Mouse (Mus musculus) intestine, embryonic 16.5 days (tissue): ENCODE data around the gene Ccl28. TPM values are rescaled to one million over a fixed set of nuclear protein-coding genes. Genes with fewer than 3 reads are reported as not detected.
"Not testable (repeated sequence)": the region's sequence is repeated elsewhere in the genome, so short reads cannot be mapped to it uniquely, and the experiment has no call there.

Source experiments
- ATAC-seq: fragments of 200-750 bp; cut with Nextera tagmentation; 2 replicates; pipeline ENCODE4 v1.8.0; 2017; ENCODE audit warnings: moderate TSS enrichment, moderate library complexity
- H3K27ac ChIP-seq: fragments of 300-500 bp; sonication (generic); 2 replicates; pipeline ENCODE4 v1.5.1; 2014; ENCODE audit warnings: mild to moderate bottlenecking, low read length
- H3K27me3 ChIP-seq: fragments of 300-500 bp; sonication (generic); replicated peaks from 2 replicates; pipeline ENCODE4 v1.6.1; 2014; ENCODE audit warnings: low read length, control low read depth, mixed read lengths; ENCODE audit not compliant: control insufficient read depth, insufficient read depth
- H3K36me3 ChIP-seq: fragments of 300-500 bp; sonication (generic); 2 replicates; pipeline ENCODE4 v1.6.1; 2014; ENCODE audit warnings: low read length, control low read depth; ENCODE audit not compliant: control insufficient read depth, insufficient read depth
- H3K4me1 ChIP-seq: fragments of 300-500 bp; sonication (generic); 2 replicates; pipeline ENCODE4 v1.6.1; 2014; ENCODE audit warnings: low read length, control low read depth, mixed read lengths; ENCODE audit not compliant: control insufficient read depth, insufficient read depth
- H3K4me2 ChIP-seq: fragments of 300-500 bp; sonication (generic); 2 replicates; pipeline ENCODE4 v1.6.1; 2014; ENCODE audit warnings: low read depth, low read length, control low read depth
- H3K4me3 ChIP-seq: fragments of 300-500 bp; sonication (generic); 2 replicates; pipeline ENCODE4 v1.5.1; 2014; ENCODE audit warnings: mild to moderate bottlenecking, low read length
- H3K9ac ChIP-seq: fragments of 300-500 bp; sonication (generic); 2 replicates; pipeline ENCODE4 v1.6.1; 2014; ENCODE audit warnings: low read depth, low read length
- H3K9me3 ChIP-seq: fragments of 300-500 bp; sonication (generic); 2 replicates; pipeline ENCODE4 v1.6.1; 2016; ENCODE audit warnings: low read length, control low read depth; ENCODE audit not compliant: control insufficient read depth
- WGBS: fragments of 180-500 bp; shearing (Covaris S2); extraction: QIAGEN DNeasy Blood & Tissue Kit; methylation state at CpG from one replicate; pipeline ENCODE4 v1.1.7; 2014; 5-methylcytosine and 5-hydroxymethylcytosine counted together
- polyA plus RNA-seq: library from polyadenylated mRNA; unstranded; fragments of >200 nt; fragmentation: Nextera tagmentation; extraction: Ambion mirVana; gene quantifications from 2 replicates; pipeline ENCODE4 v1.2.1, GENCODE M21; 2015

Gene Ccl28
- polyA plus RNA-seq, 1 experiment from 2014 or later, result 0.44 TPM

GRCm38 (mm10) chr13:119641145-119641544 is 17.5 kb downstream of the Ccl28 start:
- Histone ChIP-seq H3K4me2 (no peak overlapping the region), H3K27me3 (no peaks in the 10 kb centered on the region), H3K36me3 (no peaks in the 10 kb centered on the region), H3K9ac (no peak overlapping the region), H3K9me3 (no peaks in the 10 kb centered on the region), H3K4me1 (no peaks in the 10 kb centered on the region), H3K27ac (no peak overlapping the region), H3K4me3 (no peak overlapping the region)
- 73% methylated on average over 7 of the region's 7 CpGs for WGBS
- no peak for ATAC-seq

DNA sequence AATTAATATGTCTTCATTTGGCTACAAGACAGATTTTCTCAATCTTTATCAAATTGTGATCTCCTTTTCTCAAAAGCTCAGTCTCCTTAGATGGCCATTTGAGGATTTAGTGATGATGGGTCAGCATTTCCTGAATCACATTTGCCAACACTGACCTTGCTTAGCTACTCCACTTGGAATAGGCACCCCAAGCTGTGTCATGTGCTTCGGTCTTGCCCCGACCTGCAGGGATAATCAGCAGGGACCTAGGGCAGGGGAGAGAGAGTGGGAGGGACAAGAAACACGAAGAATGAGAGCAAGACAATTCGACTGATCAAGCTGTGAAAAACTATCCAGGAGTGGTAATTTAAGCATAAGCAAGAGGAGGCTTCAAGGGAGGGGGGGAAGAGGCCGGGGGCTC is 21.1 kb downstream of the Ccl28 start:
- no peak overlapping the region for H3K27ac ChIP-seq
- no peaks in the 10 kb centered on the region for H3K9me3 ChIP-seq
- no peak overlapping the region for H3K4me2 ChIP-seq
- ATAC-seq, result no peak
- no peaks in the 10 kb centered on the region for H3K4me1 ChIP-seq
- no peaks in the 10 kb centered on the region for H3K27me3 ChIP-seq
- H3K36me3 ChIP-seq, result no peaks in the 10 kb centered on the region
- 64% methylated on average over 5 of the region's 5 CpGs for WGBS
- no peak overlapping the region for H3K4me3 ChIP-seq
- no peak overlapping the region for H3K9ac ChIP-seq

GRCm38 (mm10) chr13:119646511-119646910 is 22.9 kb downstream of the Ccl28 start:
- no peaks in the 10 kb centered on the region for H3K36me3 ChIP-seq
- no peak overlapping the region for H3K9ac ChIP-seq
- ATAC-seq, result no peak
- no peak overlapping the region for H3K4me3 ChIP-seq
- 98% methylated on average over 1 of the region's 1 CpGs for WGBS
- H3K9me3 ChIP-seq, result no peaks in the 10 kb centered on the region
- no peaks in the 10 kb centered on the region for H3K4me1 ChIP-seq
- H3K27me3 ChIP-seq, result no peaks in the 10 kb centered on the region
- H3K4me2 ChIP-seq, result no peak overlapping the region
- H3K27ac ChIP-seq, result no peak overlapping the region

- H3K4me3 ChIP-seq, result no peak overlapping the region
- no peak overlapping the region for H3K4me2 ChIP-seq
- 63% methylated on average over 15 of the region's 15 CpGs for WGBS
- no peak overlapping the region for H3K27ac ChIP-seq
- no peak for ATAC-seq
- H3K9ac ChIP-seq, result no peak overlapping the region
- no peaks in the 10 kb centered on the region for H3K36me3 ChIP-seq
- no peaks in the 10 kb centered on the region for H3K27me3 ChIP-seq
- H3K9me3 ChIP-seq, result no peaks in the 10 kb centered on the region
- no peaks in the 10 kb centered on the region for H3K4me1 ChIP-seq
Measured at GRCm38 (mm10) chr13:119648891-119649698, 25.5 kb downstream of the Ccl28 start.

- no peak overlapping the region for H3K4me2 ChIP-seq
- no peaks in the 10 kb centered on the region for H3K27me3 ChIP-seq
- H3K9me3 ChIP-seq, result no peaks in the 10 kb centered on the region
- H3K36me3 ChIP-seq, result no peaks in the 10 kb centered on the region
- no peaks in the 10 kb centered on the region for H3K4me1 ChIP-seq
- ATAC-seq, result no peak
- no peak overlapping the region for H3K27ac ChIP-seq
- H3K4me3 ChIP-seq, result no peak overlapping the region
- no peak overlapping the region for H3K9ac ChIP-seq
- WGBS, result 88% methylated on average over 1 of the region's 1 CpGs
Measured at GRCm38 (mm10) chr13:119649699-119650046, 26.1 kb downstream of the Ccl28 start.

DNA sequence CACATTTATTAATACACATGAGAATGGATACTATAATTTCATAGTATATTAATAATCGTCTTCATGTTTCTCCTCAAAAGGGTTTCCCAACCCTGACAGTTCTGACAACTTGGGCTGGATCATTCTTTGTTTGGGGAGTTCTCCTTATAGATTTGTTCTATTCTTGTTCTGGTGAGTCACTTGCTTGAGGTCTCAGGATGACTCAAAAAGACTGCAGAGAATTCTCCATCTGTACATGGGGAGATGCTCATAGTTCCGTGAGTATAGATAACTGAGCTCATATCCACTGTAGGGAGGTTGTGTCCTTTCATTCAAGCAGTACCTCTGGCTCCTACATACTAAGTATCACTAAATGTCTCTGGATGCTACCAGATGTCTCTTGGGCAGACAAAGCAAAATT is 31.1 kb downstream of the Ccl28 start:
- ATAC-seq, result no peak
- H3K4me3 ChIP-seq, result no peak overlapping the region
- H3K4me2 ChIP-seq, result no peak overlapping the region
- H3K4me1 ChIP-seq, result no peaks in the 10 kb centered on the region
- H3K27ac ChIP-seq, result no peak overlapping the region
- no peaks in the 10 kb centered on the region for H3K9me3 ChIP-seq
- 89% methylated on average over 2 of the region's 2 CpGs for WGBS
- no peaks in the 10 kb centered on the region for H3K36me3 ChIP-seq
- no peak overlapping the region for H3K9ac ChIP-seq
- no peaks in the 10 kb centered on the region for H3K27me3 ChIP-seq

GRCm38 (mm10) chr13:119656246-119656645 is 32.6 kb downstream of the Ccl28 start:
- Histone ChIP-seq H3K27me3 (no peaks in the 10 kb centered on the region), H3K4me1 (no peaks in the 10 kb centered on the region), H3K9ac (no peak overlapping the region), H3K9me3 (no peaks in the 10 kb centered on the region), H3K4me2 (no peak overlapping the region), H3K36me3 (no peaks in the 10 kb centered on the region), H3K4me3 (no peak overlapping the region), H3K27ac (no peak overlapping the region)
- 70% methylated on average over 2 of the region's 2 CpGs for WGBS
- ATAC-seq, result no peak

- Histone ChIP-seq H3K9ac (no peak overlapping the region), H3K27ac (no peak overlapping the region), H3K27me3 (no peaks in the 10 kb centered on the region), H3K4me3 (no peak overlapping the region), H3K4me1 (no peaks in the 10 kb centered on the region), H3K4me2 (no peak overlapping the region), H3K9me3 (no peaks in the 10 kb centered on the region), H3K36me3 (no peaks in the 10 kb centered on the region)
- 77% methylated on average over 6 of the region's 6 CpGs for WGBS
- ATAC-seq, result no peak
Measured at GRCm38 (mm10) chr13:119656846-119657416, 33.3 kb downstream of the Ccl28 start.

DNA sequence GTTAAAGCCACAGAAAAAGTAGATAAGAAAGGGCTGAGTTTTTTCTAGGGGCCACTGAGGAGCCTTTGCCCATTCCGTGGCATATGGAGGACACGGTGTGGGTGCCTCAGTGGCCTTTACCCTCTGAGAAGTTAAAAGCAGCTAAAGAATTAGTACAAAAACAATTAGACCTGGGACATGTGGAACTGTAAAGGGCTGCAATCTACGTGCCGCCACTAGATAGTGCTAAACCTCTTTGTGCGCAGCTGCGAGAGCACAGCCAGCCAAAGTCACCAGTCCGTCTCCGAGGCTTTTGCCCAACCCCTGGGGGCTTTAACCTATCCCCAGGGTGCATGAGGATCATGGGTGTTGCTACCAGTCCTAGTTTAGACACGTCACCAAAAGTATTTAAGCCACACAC is 37.8 kb downstream of the Ccl28 start:
- H3K9ac ChIP-seq, H3K4me3 ChIP-seq, H3K27me3 ChIP-seq, H3K27ac ChIP-seq, H3K4me2 ChIP-seq, ATAC-seq, H3K4me1 ChIP-seq, H3K36me3 ChIP-seq, H3K9me3 ChIP-seq: not testable (repeated sequence)
- 71% methylated on average over 4 of the region's 9 CpGs for WGBS

DNA sequence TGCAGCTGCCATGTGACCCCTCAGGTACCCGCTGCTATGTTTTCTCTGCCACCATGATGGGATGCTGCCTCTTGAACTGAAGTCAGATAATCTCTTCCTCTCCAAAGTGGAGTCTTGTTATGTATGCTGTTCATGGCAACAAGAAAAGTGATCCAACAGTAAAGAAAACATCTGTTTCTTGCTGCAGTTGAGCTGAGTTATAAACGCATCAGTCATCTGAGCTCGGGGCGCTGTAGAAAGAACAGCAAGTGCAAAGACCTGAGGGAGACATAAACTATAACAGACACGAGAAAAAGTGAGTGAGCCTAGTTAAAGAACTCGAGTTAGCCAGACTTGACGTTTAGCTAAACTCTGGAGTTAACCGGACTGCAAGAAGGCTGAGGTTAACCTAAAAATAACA is 55.2 kb downstream of the Ccl28 start:
- Histone ChIP-seq H3K9ac (no peak overlapping the region), H3K9me3 (no peaks in the 10 kb centered on the region), H3K27me3 (no peaks in the 10 kb centered on the region), H3K4me1 (no peaks in the 10 kb centered on the region), H3K36me3 (no peaks in the 10 kb centered on the region), H3K4me2 (no peak overlapping the region), H3K4me3 (no peak overlapping the region), H3K27ac (no peak overlapping the region)
- ATAC-seq, result no peak
- whole genome bisulfite sequencing, result 57% methylated on average over 8 of the region's 8 CpGs
